Mouse (Mus musculus) hindlimb bud, embryonic 11.5 days (tissue): ENCODE data around the gene Btbd9.

Source experiments
- DNase-seq: peaks from one replicate; pipeline ENCODE4 v3.0.0-alpha.2; 2012; ENCODE audit warnings: low read depth, low spot score; ENCODE audit errors: extremely low spot score

The Btbd9 gene

DNA sequence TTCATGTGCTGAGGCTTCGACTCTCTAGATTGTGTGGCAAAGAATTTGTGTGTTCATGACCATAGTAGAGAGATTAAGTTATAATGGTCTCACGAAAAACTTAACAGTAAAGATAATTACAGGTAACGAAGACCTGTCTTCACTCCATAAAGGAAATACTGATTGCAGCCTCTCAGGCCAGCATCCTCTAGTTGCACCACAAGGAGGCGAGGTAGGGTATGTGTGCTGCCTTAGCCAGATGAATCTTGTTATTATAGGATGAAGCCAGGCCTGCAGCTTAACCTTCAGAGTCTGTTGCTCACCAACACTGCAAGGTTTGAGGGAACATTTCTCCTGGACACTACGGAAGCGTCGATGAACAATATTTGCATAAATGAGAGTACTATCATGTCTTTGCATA is 170.3 kb downstream of the Btbd9 start:
- DNase-seq, result no peak

DNA sequence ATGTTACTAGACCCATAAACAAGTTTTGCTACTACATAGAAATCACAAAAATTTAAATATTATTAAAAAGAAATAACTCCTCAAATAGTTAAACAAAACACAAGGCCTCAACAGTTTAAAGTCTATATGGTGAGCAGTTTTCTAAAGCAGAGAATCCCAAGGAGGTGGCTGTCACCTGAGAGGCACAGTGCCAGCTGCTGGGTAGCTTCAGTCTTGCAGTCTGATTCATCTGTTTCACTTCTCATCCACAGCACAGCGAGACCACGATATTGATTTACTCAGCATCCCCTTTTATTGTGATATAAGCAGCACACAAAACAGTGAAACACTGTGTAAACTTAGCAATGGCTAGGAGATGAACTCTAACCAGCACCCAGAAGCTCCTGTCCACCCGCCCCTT is 173.4 kb downstream of the Btbd9 start:
- DNase-seq, result no peak

DNA sequence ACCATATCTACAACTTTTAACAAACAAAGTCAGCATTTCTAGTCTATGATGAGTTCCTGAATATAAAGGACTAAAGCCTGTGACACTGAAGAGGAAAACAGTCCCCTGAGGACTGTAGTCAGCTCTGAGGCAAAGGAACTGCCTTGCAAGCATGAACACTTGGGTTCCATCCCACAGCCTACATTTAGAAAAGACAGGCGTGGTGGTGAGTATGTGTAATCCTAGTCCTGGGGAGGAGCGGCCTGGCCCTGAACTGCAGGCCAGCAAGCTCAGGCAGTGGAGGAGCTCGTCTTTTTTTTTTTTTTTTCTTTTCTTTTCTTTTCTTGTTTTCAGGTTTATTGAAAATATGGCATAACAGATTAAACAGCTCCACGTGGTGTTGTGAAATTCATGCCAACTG is 181.0 kb downstream of the Btbd9 start:
- DNase-seq, result no peak

DNA sequence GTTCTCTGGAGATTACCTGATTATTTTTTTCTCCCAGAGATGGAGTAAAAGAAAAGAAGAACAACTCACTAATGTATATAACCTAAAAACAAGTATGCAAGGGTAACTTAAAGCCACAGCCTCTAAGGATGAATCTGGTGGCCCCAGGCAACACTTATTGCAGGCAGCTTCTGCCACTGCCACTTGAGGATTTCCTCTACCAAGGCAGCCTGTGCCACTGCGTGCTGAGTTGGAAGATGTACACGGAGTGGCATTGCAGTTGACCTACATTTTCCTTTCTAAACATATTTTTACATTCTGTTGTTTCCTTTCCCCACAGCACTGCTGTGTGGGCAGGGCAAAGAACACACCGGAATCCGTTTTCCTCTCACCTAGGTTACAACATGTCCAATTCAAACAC is 184.3 kb downstream of the Btbd9 start:
- no peak for DNase-seq

DNA sequence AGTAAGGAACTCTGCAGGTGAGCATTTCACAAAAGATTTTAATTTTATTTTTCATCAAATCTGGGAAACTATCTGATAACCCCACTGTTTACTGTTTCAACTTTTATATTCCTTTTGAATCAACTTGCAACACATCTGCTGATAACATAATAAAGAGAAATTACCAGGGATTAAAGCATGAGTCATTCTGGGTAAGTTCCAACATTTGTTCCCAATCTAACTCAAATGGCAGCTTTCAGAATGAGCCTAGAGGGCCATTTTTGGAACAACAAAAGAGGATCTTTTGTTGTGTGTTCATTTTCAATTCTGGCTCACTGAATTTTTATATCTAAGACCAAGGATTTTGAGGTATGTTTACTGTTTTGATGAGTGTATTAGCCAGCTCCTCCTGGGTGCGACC is 185.1 kb downstream of the Btbd9 start:
- DNase-seq, result no peak

DNA sequence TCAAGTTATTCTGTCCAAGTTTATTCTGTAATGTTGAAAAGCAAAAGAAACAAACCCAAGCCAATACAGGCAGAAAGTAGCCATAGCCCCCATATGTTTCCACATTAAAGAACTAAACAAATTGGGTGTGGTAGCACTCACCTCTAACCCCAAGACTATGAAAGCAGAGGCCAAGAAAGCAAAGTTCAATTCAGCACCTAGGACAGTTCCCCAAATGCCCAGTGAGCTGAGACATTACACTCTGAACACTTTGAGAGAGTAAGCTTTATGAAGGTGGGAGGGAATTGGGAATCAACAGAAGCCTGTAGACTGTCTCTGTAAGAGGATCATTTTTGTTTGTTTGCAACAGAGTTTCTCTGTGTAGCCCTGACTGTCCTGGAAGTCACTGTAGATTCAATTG is 186.6 kb downstream of the Btbd9 start:
- DNase-seq, result no peak

DNA sequence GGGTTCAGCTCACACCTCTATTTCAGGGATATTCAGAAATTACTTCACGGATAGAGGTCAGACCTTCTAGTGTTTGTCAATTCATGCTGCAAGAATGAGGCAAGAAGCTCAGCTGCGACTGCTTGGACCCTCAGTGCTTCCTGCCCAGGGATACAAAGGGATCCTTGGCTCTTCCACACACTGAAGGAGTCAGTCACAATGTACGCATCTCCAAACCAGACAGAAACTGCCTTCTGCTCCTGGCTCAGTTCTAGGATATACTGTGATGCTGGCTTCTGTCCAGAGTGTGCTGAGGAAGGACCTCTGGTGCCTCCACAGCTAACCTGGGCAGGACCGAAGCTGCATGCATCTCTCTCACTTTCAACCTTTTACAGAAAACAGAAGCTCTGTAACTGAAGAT is 187.5 kb downstream of the Btbd9 start:
- no peak for DNase-seq

DNA sequence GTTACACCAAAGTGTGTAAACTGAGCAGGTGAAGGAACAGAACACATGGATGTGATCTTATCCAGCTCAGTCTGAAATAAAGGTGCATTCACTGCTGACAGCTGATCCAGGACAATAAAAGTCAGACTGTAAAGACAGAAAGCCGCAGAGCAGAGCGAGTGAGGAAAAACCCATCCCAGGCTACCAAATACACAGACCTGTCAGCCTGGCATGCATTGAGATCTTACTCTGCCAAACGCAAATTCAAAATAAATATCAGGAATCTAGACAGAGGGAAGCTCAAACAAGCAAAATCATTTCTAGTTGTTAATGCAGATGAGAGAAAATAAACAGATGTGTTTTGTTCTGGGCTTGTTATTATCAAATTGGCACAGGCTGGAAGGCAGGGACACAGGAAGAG is 187.9 kb downstream of the Btbd9 start:
- DNase-seq, result no peak

DNA sequence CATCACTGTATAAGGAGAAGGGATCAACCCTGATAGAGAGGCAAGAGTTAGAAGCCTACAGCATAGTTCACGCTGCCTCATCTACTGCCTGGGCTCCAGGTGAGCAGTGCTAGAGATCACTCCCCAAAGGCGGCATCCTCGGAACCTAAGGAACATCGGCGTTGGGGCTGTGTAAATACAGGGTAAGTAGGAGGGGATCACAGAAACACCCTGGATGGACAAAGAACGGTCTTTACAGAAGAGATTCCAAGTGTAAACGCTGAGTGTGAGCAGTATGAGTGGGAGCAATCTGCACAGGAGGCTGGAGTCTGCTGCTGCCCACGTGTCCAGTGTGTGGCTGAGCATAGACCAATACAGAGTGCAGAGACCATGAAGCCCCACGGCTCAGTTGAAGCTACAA is 190.0 kb downstream of the Btbd9 start:
- no peak for DNase-seq

DNA sequence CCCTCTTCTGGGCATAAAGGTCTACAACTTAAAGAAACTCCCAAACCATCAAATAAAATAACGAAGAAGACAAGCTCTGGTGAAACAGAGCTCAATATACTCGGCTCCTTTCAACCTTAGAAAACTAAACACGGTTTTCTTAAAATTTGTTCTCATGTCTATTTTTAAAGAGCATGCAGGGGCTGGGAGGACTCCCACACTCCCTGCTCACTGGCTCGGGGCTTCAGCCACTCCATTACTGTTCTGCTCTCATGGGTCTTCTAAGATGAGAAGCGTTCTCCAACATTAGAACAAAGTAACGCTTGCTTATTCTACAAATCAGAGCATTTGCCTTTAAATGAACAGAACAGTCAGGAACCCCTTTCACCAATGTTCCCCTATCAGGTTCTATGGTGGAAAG is 192.6 kb downstream of the Btbd9 start:
- DNase-seq, result no peak

DNA sequence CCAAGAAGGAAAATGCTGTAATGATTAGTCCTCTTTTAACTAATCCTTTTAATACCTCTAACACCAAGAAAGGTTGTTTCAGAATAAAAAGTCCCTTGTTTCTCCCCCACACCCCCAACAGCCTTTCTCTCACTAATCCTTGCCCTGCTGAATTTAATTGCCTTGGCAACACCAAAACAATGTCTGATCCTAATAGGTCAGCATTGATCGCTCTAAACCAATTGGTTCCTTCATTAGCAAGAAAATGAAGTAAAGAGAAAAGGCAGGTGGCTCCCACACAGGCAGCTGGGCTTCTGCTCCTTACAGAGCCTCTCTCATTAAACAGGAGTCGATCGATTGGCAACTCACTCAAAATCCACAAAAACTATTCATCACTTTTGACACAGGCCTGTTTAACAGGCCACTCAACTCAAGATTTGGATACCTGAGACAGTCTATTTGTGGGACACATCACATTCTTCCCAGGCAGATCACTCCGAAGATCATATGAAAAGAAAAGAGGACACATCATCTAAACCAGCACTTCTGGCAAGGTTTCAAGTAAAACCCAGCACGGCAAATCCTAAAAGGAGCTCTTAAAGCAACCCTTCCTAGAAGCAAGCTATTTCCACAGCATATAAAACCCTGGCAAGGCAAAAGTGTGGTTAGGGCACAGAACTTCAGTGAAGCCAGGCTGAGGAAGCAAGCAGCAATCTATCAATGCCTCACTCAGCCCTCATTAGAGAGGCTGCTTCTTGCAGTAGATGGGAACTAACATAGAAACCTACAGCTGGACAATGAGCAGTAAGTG is 197.9 kb downstream of the Btbd9 start:
- no peak for DNase-seq

DNA sequence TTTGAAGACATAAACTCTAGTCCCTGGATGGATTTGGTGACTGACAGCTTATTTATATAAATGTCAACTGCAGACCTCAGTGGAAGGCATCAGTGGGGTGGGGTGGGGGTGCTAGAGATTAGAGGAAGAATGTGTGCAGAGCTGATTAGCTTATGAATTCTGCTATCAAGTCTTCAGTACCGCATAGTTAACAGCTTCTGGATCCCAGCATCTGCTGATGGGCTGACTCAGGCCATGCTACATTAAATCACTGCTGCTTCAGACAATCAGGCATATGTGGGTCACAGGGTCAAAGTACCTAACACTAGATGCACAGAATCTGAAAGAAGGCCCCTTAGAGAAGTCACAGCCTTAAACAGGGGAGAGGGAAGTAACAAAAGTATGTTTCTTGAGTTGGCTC is 198.5 kb downstream of the Btbd9 start:
- no peak for DNase-seq

DNA sequence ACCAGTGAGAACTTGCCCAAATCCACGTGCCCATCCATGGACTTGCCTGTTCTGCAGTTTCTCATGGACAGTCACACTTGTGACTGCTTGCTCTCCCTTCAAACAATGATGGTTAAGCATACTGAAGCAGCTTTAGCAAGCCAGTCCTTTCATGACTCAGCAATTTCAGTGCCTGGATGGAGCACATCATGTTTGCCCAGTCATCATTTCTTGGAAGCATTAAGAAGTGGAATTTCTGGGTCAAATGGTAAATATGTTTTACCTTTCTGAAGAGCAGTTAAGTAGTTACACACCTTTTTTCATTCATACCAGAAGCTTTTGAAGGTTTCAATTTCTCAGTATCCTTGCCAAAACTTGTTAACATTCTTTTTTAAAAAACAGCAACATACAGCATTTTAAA is 201.2 kb downstream of the Btbd9 start:
- no peak for DNase-seq

DNA sequence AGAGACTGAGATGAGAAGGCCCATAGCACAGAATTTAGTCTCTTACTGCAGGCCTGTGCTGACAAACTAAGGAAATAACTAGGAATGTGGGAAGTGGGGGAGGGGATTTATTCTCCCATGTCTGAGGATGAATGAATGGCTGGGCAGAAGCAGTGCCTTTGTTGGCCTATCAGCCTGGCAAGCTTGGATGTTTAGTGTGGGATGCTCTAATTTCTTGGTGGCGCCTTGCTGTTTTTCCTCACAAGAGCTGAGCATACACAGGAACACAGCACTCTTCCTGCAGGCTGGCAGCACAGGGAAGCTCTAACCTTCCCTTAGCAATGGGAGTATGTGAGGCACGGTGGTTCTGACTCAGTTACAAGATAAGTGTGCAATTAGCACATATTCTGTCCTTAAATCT is 207.7 kb downstream of the Btbd9 start:
- DNase-seq, result no peak

DNA sequence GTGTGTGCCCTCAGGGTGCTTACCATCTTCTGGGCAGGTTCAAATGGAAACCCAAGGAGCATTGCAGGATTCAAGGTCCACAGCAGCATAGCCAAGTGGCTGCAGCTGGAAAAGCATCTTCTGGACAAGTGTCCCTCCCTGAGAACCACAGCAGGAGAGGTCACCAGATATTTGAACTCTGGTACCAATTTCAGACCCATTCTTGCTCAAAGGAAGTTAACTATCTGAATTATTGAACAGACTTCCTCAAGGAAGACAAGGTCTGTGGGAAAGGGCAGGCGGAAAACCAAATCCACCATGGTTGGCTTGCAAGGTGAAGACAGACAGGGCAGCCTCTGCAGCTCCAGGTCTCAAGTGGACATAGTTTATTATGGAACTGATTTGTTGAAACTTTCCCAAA is 211.6 kb downstream of the Btbd9 start:
- DNase-seq, result no peak

DNA sequence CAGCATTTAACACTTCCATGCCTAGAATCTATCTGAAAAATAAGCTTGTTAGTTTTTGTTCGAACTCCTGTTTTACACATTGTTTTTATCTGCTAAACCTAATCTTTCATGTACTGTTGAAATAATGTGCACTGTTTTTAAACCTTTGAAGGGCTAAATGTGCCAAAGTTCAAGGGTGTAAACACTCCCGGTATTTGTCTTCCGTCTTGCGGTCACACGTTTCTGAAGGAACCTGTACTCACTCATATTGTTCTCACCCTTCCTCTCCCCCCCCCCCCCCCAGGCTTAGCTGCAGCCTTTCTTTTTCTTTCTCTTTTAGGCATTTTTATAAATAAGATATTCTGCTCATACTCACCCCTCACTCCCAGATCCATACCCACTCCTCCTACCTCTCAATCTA is 212.9 kb downstream of the Btbd9 start:
- no peak for DNase-seq

DNA sequence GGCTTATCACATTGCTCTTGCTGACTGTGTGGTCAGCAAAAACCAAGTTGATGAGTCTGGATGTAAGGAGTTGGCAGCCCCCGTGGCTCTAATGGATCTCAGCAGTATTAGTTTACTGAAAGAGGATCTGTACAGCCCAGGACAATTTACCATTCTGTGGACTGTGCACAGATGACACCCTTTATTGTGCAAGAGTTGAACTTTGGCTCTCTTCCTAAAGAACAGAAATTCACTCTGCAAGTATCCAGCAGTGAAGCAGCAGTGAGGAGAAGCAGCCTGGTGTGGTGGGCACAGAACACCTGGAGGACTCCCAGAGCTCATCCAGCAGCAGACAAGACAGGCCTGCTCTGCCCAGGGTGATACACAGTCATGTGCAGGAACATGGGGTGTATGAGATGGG is 215.6 kb downstream of the Btbd9 start:
- DNase-seq, result no peak

DNA sequence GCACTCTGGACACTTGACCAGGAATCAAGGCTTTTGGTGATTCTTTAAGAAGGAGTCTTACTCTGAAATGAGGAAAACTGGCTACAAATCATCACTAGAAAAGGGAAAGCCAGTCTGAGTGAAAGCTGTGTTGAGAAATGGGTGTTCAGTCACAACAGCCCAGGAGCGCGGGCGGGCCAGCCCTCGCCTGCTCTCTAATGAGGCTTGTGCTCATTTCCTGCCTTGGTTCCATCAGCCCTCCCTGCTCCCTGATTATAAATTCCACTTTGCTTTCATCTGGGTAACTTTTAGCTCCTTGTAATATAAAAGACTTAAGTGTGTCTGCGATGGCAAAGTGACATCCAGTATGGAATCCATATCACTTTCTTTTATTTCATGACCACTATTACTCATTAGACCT is 216.9 kb downstream of the Btbd9 start:
- no peak for DNase-seq

DNA sequence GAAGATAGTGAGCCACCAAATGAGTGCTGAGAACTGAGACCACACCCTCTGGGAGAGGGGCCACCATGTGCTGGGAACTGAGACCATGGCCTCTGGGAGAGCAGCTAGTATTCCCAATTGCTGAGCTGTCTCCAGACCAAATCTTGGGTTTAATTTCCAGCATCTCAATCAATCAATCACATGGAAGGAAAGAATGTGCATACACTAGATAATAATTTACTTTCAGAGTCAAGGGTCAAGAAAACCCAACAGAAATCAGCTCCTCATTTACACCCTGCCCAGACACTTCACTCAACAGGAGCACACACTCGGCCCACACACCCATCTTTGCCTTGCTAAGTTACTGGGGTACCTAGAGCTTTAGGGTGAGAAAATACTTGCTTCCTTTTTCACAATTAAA is 220.9 kb downstream of the Btbd9 start:
- no peak for DNase-seq

DNA sequence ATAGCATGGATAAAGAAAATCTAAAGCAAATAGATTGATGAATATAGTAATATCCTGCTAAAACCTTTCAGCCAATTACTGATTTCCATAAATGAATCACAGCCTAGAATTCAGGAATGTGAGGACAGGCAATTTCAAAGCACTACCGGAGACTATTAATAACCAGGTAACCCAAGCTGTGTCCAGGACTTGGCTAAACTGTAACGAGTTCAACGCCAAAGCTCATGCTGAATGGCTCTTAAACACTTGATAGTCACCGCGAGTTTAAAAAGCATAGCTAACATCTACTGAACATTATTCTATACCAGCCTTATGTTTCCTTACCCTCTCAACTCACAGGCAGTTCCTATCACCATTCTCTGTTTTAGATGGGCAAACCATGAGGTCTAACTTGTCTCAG is 221.9 kb downstream of the Btbd9 start:
- no peak for DNase-seq

DNA sequence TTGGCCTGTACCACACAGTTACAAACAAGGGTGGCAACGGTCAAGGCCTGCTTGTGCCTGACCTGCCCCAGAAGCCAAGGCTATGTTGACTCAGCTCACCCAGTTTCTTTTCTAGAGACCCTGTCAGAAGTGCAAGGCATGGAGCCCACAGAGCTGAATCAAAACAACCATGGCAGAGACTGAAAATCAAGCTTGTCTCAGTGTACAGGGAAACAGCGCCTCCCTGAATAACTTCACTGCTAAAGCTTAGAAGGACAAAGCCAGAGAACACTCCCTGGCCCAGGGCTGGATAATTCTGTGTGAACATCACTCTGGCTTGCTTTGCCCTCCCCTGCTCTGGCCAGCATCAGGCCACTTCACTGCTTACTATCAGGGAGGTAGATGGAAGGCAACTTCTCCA is 228.3 kb downstream of the Btbd9 start:
- no peak for DNase-seq

DNA sequence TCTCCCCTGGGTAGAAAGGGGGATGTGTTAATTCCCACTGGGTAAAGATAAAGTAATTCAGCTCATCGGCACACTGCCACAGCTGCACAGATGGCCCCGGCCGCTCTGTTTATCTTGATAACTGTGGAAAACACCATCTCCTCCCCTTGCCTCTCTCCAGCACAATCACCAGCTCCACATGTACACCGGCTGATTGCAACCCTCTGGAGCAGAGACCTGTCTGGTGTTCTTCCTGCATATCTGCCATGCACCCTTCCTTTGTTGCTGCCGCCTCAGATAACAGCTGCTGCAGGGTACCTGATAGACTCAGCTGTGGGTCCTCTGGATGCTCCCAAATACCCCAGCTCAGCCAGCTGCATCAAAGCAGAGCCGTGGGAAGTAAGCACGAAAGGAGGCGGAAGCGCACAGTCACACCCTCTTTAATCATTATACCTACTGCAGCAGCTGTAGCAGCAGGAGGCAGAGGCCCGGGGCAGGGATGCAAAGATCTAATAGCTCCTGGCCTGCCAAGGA is 229.1 kb downstream of the Btbd9 start:
- no peak for DNase-seq

DNA sequence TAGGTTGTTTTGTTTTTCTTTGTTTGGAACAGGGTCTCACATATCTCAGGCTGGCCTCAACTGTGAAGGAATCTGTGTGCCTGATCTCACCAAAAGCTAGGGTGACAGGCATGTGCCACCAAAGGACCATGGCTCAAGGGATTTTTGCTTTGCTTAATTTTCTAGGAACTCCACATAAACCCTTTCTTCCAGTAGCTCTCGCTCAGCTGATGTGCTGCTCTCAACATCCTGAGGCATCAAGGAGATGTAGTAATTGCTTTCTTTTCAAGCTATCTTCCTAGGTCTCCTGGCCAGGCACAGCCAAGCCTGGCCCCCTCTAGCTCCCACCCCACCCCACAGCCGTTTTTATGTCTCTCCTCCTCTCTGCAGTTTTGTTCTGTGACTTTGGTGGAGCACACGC is 231.3 kb downstream of the Btbd9 start:
- DNase-seq, result no peak
